Mouse (Mus musculus) MEL (cell line): Measurements from ENCODE around the gene Prrt4. TPM values are rescaled to one million over a fixed set of nuclear protein-coding genes. Genes with fewer than 3 reads are reported as not detected.
"Not testable (repeated sequence)": the region's sequence is repeated elsewhere in the genome, so short reads cannot be mapped to it uniquely, and the experiment has no call there.

Experiments
- DNase-seq: peaks from one replicate; pipeline ENCODE4 v3.0.0; 2011; ENCODE audit warnings: low read depth, low spot score
- H3K27ac ChIP-seq: 2 replicates; pipeline ENCODE4 v1.5.1; 2012; ENCODE audit warnings: low read depth, mild to moderate bottlenecking, control low read depth, low read length, moderate library complexity; ENCODE audit not compliant: control insufficient read depth
- H3K27me3 ChIP-seq, 2 experiments: fragments of 150-350 bp in 1 of 2; sonication (generic) in 1 of 2; 2 replicates each; pipeline ENCODE4 v1.6.1; 2012; ENCODE audit warnings: low read length in 2 of 2, mild to moderate bottlenecking in 2 of 2, improper control_type of control experiment in 1 of 2, moderate library complexity in 1 of 2; ENCODE audit not compliant: insufficient read depth in 2 of 2, control insufficient read depth in 1 of 2
- H3K36me3 ChIP-seq, 2 experiments: 2 replicates each; pipeline ENCODE4 v1.6.1; 2012 to 2014; ENCODE audit warnings: low read length in 2 of 2, improper control_type of control experiment in 1 of 2, inconsistent platforms in 1 of 2, mild to moderate bottlenecking in 1 of 2; ENCODE audit not compliant: insufficient read depth in 2 of 2, control insufficient read depth in 1 of 2
- H3K4me1 ChIP-seq, 2 experiments: fragments of 150-350 bp in 1 of 2; sonication (generic) in 1 of 2; 2 replicates each; pipeline ENCODE4 v1.6.1; 2012; ENCODE audit warnings: low read length in 2 of 2, improper control_type of control experiment in 1 of 2, mild to moderate bottlenecking in 1 of 2; ENCODE audit not compliant: insufficient read depth in 2 of 2, control insufficient read depth in 1 of 2
- H3K4me3 ChIP-seq, 2 experiments: fragments of 150-350 bp in 1 of 2; sonication (generic) in 1 of 2; 2 replicates each; pipeline ENCODE4 v1.5.1; 2012; ENCODE audit warnings: low read depth in 2 of 2, low read length in 2 of 2, mild to moderate bottlenecking in 2 of 2, moderate library complexity in 2 of 2, control low read depth in 1 of 2, improper control_type of control experiment in 1 of 2; ENCODE audit not compliant: control insufficient read depth in 1 of 2, insufficient read depth in 1 of 2
- H3K79me2 ChIP-seq: 2 replicates; pipeline ENCODE4 v1.6.1; 2012; ENCODE audit warnings: mild to moderate bottlenecking, low read length, moderate library complexity; ENCODE audit not compliant: control insufficient read depth, poor library complexity, insufficient read depth
- H3K9ac ChIP-seq: 2 replicates; pipeline ENCODE4 v1.6.1; 2012; ENCODE audit warnings: low read depth, mild to moderate bottlenecking, control low read depth, low read length, moderate library complexity; ENCODE audit not compliant: control insufficient read depth, poor library complexity, severe bottlenecking
- H3K9me3 ChIP-seq: fragments of 150-350 bp; sonication (generic); replicated peaks from 2 replicates; pipeline ENCODE4 v1.6.1; 2012; ENCODE audit warnings: mild to moderate bottlenecking, low read length, improper control_type of control experiment, moderate library complexity; ENCODE audit not compliant: insufficient read depth
- EP300 ChIP-seq, 2 experiments: IDR thresholded peaks; 2 replicates each; pipeline ENCODE4 v1.6.1; 2011; ENCODE audit warnings: improper control_type of control experiment in 2 of 2, low read length in 2 of 2, low read depth in 1 of 2, mild to moderate bottlenecking in 1 of 2
- GABPA ChIP-seq: IDR thresholded peaks from 2 replicates; pipeline ENCODE4 v1.6.1; 2012; ENCODE audit warnings: low read depth, mild to moderate bottlenecking, inconsistent platforms, low read length, improper control_type of control experiment, moderate library complexity
- GATA1 ChIP-seq: IDR thresholded peaks from 2 replicates; pipeline ENCODE4 v1.6.1; 2011; ENCODE audit warnings: low read depth, low read length, improper control_type of control experiment
- HCFC1 ChIP-seq: IDR thresholded peaks from 2 replicates; pipeline ENCODE4 v1.6.1; 2012; ENCODE audit warnings: low read depth, mild to moderate bottlenecking, inconsistent platforms, low read length, improper control_type of control experiment, moderate library complexity
- KAT2A ChIP-seq: conservative IDR thresholded peaks from 2 replicates; pipeline ENCODE4 v1.6.1; 2012; ENCODE audit warnings: low read depth, low read length, improper control_type of control experiment, inconsistent platforms
- MAX ChIP-seq: IDR thresholded peaks from 2 replicates; pipeline ENCODE4 v1.6.1; 2011; ENCODE audit warnings: low read length, improper control_type of control experiment
- MXI1 ChIP-seq: IDR thresholded peaks from 2 replicates; pipeline ENCODE4 v1.6.1; 2011; ENCODE audit warnings: mild to moderate bottlenecking, low read depth, low read length, improper control_type of control experiment
- NELFE ChIP-seq: IDR thresholded peaks from 2 replicates; pipeline ENCODE4 v1.6.1; 2011; ENCODE audit warnings: low read depth, low read length, improper control_type of control experiment
- POLR2A ChIP-seq, 2 experiments: IDR thresholded peaks; 2 replicates each; pipeline ENCODE4 v1.6.1; 2011 to 2012; ENCODE audit warnings: low read length in 2 of 2, mild to moderate bottlenecking in 2 of 2, control low read depth in 1 of 2, improper control_type of control experiment in 1 of 2, low read depth in 1 of 2, moderate library complexity in 1 of 2; ENCODE audit not compliant: control insufficient read depth in 1 of 2, insufficient read depth in 1 of 2, poor library complexity in 1 of 2
- POLR2AphosphoS2 ChIP-seq: IDR thresholded peaks from 2 replicates; pipeline ENCODE4 v1.6.1; 2011; ENCODE audit warnings: low read length, improper control_type of control experiment
- POLR2AphosphoS5 ChIP-seq: IDR thresholded peaks from 2 replicates; pipeline ENCODE4 v1.6.1; 2012; ENCODE audit warnings: low read depth, borderline replicate concordance, mild to moderate bottlenecking, inconsistent platforms, low read length, moderate library complexity, mixed read lengths
- RAD21 ChIP-seq: IDR thresholded peaks from 2 replicates; pipeline ENCODE4 v1.6.1; 2011; ENCODE audit warnings: mild to moderate bottlenecking, low read depth, low read length, improper control_type of control experiment
- RCOR1 ChIP-seq: IDR thresholded peaks from 2 replicates; pipeline ENCODE4 v1.6.1; 2012; ENCODE audit warnings: low read depth, mild to moderate bottlenecking, inconsistent platforms, low read length, improper control_type of control experiment
- SIN3A ChIP-seq: IDR thresholded peaks from 2 replicates; pipeline ENCODE4 v1.6.1; 2012; ENCODE audit warnings: low read length, improper control_type of control experiment, inconsistent platforms
- SMC3 ChIP-seq: IDR thresholded peaks from 2 replicates; pipeline ENCODE4 v1.6.1; 2011; ENCODE audit warnings: low read depth, low read length, improper control_type of control experiment
- TBP ChIP-seq: IDR thresholded peaks from 2 replicates; pipeline ENCODE4 v1.8.0; 2011; ENCODE audit warnings: low read depth, low read length, improper control_type of control experiment
- TCF12 ChIP-seq: IDR thresholded peaks from 2 replicates; pipeline ENCODE4 v1.6.1; 2014; ENCODE audit warnings: low read depth, mild to moderate bottlenecking, inconsistent platforms, low read length, improper control_type of control experiment, moderate library complexity
- UBTF ChIP-seq: IDR thresholded peaks from 2 replicates; pipeline ENCODE4 v1.6.1; 2012; ENCODE audit warnings: low read depth, mild to moderate bottlenecking, inconsistent platforms, low read length, improper control_type of control experiment, moderate library complexity, borderline replicate concordance; ENCODE audit not compliant: insufficient read depth
- ZC3H11A ChIP-seq: IDR thresholded peaks from 2 replicates; pipeline ENCODE4 v1.6.1; 2012; ENCODE audit warnings: low read depth, mild to moderate bottlenecking, inconsistent platforms, low read length, improper control_type of control experiment
- ZKSCAN1 ChIP-seq: IDR thresholded peaks from 2 replicates; pipeline ENCODE4 v1.6.1; 2012; ENCODE audit warnings: low read depth, mild to moderate bottlenecking, inconsistent platforms, low read length, improper control_type of control experiment, moderate library complexity
- ZMIZ1 ChIP-seq: IDR thresholded peaks from 2 replicates; pipeline ENCODE4 v1.6.1; 2012; ENCODE audit warnings: low read depth, mild to moderate bottlenecking, inconsistent platforms, low read length, improper control_type of control experiment, moderate library complexity
- ZNF384 ChIP-seq: IDR thresholded peaks from 2 replicates; pipeline ENCODE4 v1.6.1; 2012; ENCODE audit warnings: low read depth, mild to moderate bottlenecking, inconsistent platforms, low read length, improper control_type of control experiment
- polyA plus RNA-seq, 2 experiments: library from polyadenylated mRNA; stranded (reverse) in 1 of 2; unstranded in 1 of 2; fragments of >175 nt in 1 of 2; fragments of >200 nt in 1 of 2; gene quantifications; 2 replicates each; pipeline versions ENCODE4 v1.2.1 to v1.2.4; 2012; ENCODE audit warnings: low replicate concordance in 2 of 2, low read depth in 1 of 2; ENCODE audit not compliant: insufficient read length in 2 of 2, insufficient read depth in 1 of 2, missing spikeins in 1 of 2
- total RNA-seq: library from RNA; depleted of rRNA; stranded (reverse); fragments of 300-350 nt; gene quantifications from 2 replicates; pipeline ENCODE4 v1.2.3, GENCODE M21; 2012; rRNA removed

Gene Prrt4
- not detected in 2 replicates for total RNA-seq
- under 1 TPM in 1 of 2 experiments, not detected in 1; 0.17 TPM for polyA plus RNA-seq

- H3K36me3 ChIP-seq = no peaks in the 10 kb centered on the region
- DNase-seq = no peak
- H3K27ac ChIP-seq = no peak within 1 kb of the TSS
- H3K9ac ChIP-seq = no peak within 1 kb of the TSS; the same call in 1 of the 2 replicates
- H3K9me3 ChIP-seq = no peaks in the 10 kb centered on the region
- H3K4me1 ChIP-seq = no peaks in the 10 kb centered on the region
- no peak for TF ChIP-seq GABPA
- no peak for TF ChIP-seq ZC3H11A
- TF ChIP-seq MXI1 = no peak
- TF ChIP-seq EP300 (IDR thresholded peaks at IDR 0.05; ENCODE audit: low read depth in 1 of 2, low read length in 2 of 2) = no peak
- TF ChIP-seq SIN3A = no peak
- no peak for TF ChIP-seq SMC3
- TF ChIP-seq GATA1 = no peak
- TF ChIP-seq KAT2A = no peak
- no peak for TF ChIP-seq RAD21
- no peak for TF ChIP-seq TCF12
- no peak for TF ChIP-seq RCOR1
- H3K4me3 ChIP-seq = no peak within 1 kb of the TSS
- no peaks in the 10 kb centered on the region for H3K79me2 ChIP-seq
- H3K27me3 ChIP-seq = peaks cover 0 to 25% of the 10 kb centered on the region in 2 experiments; a peak in 3 of 4 replicates
These were observed at the start of gene Prrt4 for GRCm38 (mm10) chr6:29178888-29179658. Gene Prrt4, minus strand, starts transcription at chr6:29179584.

DNA sequence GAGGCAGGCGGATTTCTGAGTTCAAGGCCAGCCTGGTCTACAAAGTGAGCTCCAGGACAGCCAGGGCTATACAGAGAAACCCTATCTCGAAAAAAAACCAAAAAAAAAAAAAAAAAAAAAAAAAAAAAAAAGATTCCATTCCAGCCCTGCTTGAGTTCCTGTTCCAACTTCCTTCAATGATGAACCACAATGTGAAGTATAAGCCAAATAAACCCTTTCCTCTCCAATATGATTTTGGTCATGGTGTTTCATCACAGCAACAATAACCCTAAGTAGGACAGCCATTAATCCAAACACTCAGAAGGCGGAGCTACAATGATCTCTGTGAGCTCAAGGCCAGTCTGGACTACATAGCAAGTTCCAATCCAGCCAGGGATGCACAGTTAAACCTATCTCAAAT, 38.3 kb upstream of the Prrt4 start:
- not testable (repeated sequence) for H3K4me3 ChIP-seq, H3K36me3 ChIP-seq, H3K79me2 ChIP-seq, H3K9me3 ChIP-seq
- peaks cover under 1 to 17% of the 10 kb centered on the region in 2 experiments for H3K4me1 ChIP-seq
- peak; percentile 79 for TF ChIP-seq ZNF384
- TF ChIP-seq, all 39 proteins: peak for 1; not testable (repeated sequence) for 38
- not testable (repeated sequence) for H3K27ac ChIP-seq, DNase-seq, H3K9ac ChIP-seq
- H3K27me3 ChIP-seq = peaks cover 3 to 17% of the 10 kb centered on the region in 2 experiments; a peak in 2 of 4 replicates

DNA sequence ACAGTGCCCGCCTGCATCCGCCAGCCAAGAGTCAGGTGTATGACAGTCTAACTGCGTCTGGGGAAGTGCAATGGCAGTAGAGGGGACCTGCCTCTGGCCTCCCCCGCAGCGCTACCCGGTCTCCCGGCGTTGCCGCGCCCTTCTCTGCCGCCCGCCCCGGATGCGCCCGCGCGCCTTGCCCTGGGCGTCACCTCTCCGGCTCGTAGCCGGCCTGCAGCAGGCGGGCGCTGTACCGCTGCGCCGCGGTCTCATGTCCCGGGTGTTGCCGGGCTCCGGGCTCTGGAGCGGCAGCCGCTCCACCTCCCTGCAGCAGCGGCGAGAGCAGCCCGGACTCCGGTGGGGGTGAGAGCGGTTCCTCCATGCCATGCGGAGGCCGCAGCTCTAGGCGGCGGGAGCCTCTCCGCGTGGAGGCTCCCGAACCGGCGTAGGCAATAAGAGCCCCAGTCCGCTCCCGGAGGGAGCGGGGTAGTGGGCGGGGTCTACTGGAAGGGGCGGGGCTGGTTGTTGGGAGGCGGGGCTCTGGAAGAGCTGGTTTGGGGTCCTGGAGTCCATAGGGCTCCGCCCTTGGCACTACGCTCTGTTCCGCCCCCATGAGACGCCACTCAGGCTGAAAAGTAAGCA, 36.6 kb upstream of the Prrt4 start, which contains the start of gene Impdh1:
Impdh1 (minus strand) TSS at position 484 of the 621 bp plus-strand sequence.
- Histone ChIP-seq H3K27ac (peak within 1 kb of the TSS; percentile 45), H3K36me3 (peaks cover 0 to 7% of the 10 kb centered on the region in 2 experiments; a peak in 2 of 4 replicates), H3K4me3 (peak within 1 kb of the TSS; percentile 68 to 90), H3K4me1 (peaks cover 5 to 22% of the 10 kb centered on the region in 2 experiments), H3K27me3 (peaks cover 3 to 6% of the 10 kb centered on the region in 2 experiments; a peak in 2 of 4 replicates), H3K9me3 (no peaks in the 10 kb centered on the region), H3K79me2 (no peaks in the 10 kb centered on the region; the same call in 1 of the 2 replicates), H3K9ac (peak within 1 kb of the TSS; percentile 84)
- DNase-seq = peak; percentile 91
- TF ChIP-seq TBP (0 out of 2 replicates have a peak, but pooled peaks have one; percentile 38), ZMIZ1 (peak; percentile 84; the same call in 1 of the 2 replicates), ZKSCAN1 (no peak), EP300 (IDR thresholded peaks at IDR 0.05; ENCODE audit: low read depth in 1 of 2, low read length in 2 of 2) (no peak), POLR2A (IDR thresholded peaks at IDR 0.05; ENCODE audit: control insufficient read depth in 1 of 2, insufficient read depth in 1 of 2, low read depth in 1 of 2, low read length in 2 of 2, poor library complexity in 1 of 2) (peak; percentile 78 to 90; a peak in 3 of 4 replicates), HCFC1 (peak; percentile 48; the same call in 1 of the 2 replicates), MAX (peak; percentile 35; the same call in 1 of the 2 replicates), POLR2AphosphoS2 (peak; percentile 77; the same call in 1 of the 2 replicates), NELFE (peak; percentile 83), UBTF (peak; percentile 98), SIN3A (peak; percentile 23; the same call in 1 of the 2 replicates), MXI1 (peak; percentile 72; the same call in 1 of the 2 replicates), POLR2AphosphoS5 (no peak), TCF12 (0 out of 2 replicates have a peak, but pooled peaks have one; percentile 28)
